Mouse (Mus musculus) heart, embryonic 13.5 days (tissue): ENCODE data around the gene Rpl32. TPM values are rescaled to one million over a fixed set of nuclear protein-coding genes. Genes with fewer than 3 reads are reported as not detected.
"Not testable (repeated sequence)": the region's sequence is repeated elsewhere in the genome, so short reads cannot be mapped to it uniquely, and the experiment has no call there.

Experiments
- ATAC-seq: fragments of 200-750 bp; cut with Nextera tagmentation; 2 replicates; pipeline ENCODE4 v1.8.0; 2017; ENCODE audit warnings: moderate TSS enrichment; ENCODE audit not compliant: insufficient number of reproducible peaks, low FRiP score, low TSS enrichment; ENCODE audit errors: extremely low read depth
- H3K27ac ChIP-seq: fragments of 300-500 bp; sonication (generic); replicated peaks from 2 replicates; pipeline ENCODE4 v1.5.1; 2015; ENCODE audit warnings: moderate library complexity, mild to moderate bottlenecking, inconsistent platforms
- H3K27me3 ChIP-seq: fragments of 300-500 bp; sonication (generic); replicated peaks from 2 replicates; pipeline ENCODE4 v1.6.1; 2015; ENCODE audit warnings: mild to moderate bottlenecking, inconsistent platforms
- H3K36me3 ChIP-seq: fragments of 300-500 bp; sonication (generic); 2 replicates; pipeline ENCODE4 v1.6.1; 2015; ENCODE audit warnings: mild to moderate bottlenecking, inconsistent platforms
- H3K4me1 ChIP-seq: fragments of 300-500 bp; sonication (generic); 2 replicates; pipeline ENCODE4 v1.6.1; 2015; ENCODE audit warnings: inconsistent platforms
- H3K4me2 ChIP-seq: fragments of 300-500 bp; sonication (generic); 2 replicates; pipeline ENCODE4 v1.6.1; 2015; ENCODE audit warnings: inconsistent platforms, mild to moderate bottlenecking, moderate library complexity
- H3K4me3 ChIP-seq: fragments of 300-500 bp; sonication (generic); 2 replicates; pipeline ENCODE4 v1.5.1; 2015; ENCODE audit warnings: moderate library complexity, mild to moderate bottlenecking, inconsistent platforms
- H3K9ac ChIP-seq: fragments of 300-500 bp; sonication (generic); 2 replicates; pipeline ENCODE4 v1.6.1; 2015; ENCODE audit warnings: inconsistent platforms, mild to moderate bottlenecking, moderate library complexity
- H3K9me3 ChIP-seq: fragments of 300-500 bp; sonication (generic); 2 replicates; pipeline ENCODE4 v1.6.1; 2016; ENCODE audit warnings: inconsistent platforms
- WGBS: fragments of 180-500 bp; shearing (Covaris S2); methylation state at CpG from one replicate; pipeline ENCODE4 v1.1.7; 2015; ENCODE audit warnings: mixed read lengths; 5-methylcytosine and 5-hydroxymethylcytosine counted together
- polyA plus RNA-seq: library from polyadenylated mRNA; unstranded; fragments of >200 nt; fragmentation: Nextera tagmentation; extraction: Ambion mirVana; gene quantifications from 2 replicates; pipeline ENCODE4 v1.2.1, GENCODE M21; 2015

The Rpl32 gene
- polyA plus RNA-seq, 1 experiment from 2014 or later: 1,371 TPM

GRCm38 (mm10) chr6:115838745-115839144, 30.2 kb upstream of the Rpl32 start:
- Histone ChIP-seq H3K27ac (no peak overlapping the region), H3K4me1 (peaks cover 14% of the 10 kb centered on the region), H3K9ac (peak overlapping the region; percentile 61), H3K27me3 (no peaks in the 10 kb centered on the region), H3K4me3 (peak overlapping the region; percentile 47), H3K36me3 (peaks cover 27% of the 10 kb centered on the region), H3K9me3 (no peaks in the 10 kb centered on the region), H3K4me2 (peak overlapping the region; percentile 71)
- no peak for ATAC-seq
- WGBS: 66% methylated on average over 5 of the region's 5 CpGs

GRCm38 (mm10) chr6:115838161-115838597, 29.6 kb upstream of the Rpl32 start, which contains the start of gene Efcab12:
Gene Efcab12, minus strand, starts transcription at chr6:115838412.
- 0 out of 2 replicates have a peak within 1 kb of the TSS, but pooled peaks have one; percentile 0 for H3K27ac ChIP-seq
- H3K4me2 ChIP-seq: peak within 1 kb of the TSS; percentile 71
- H3K4me1 ChIP-seq: peaks cover 14% of the 10 kb centered on the region
- WGBS: under 1% methylated on average over 19 of the region's 19 CpGs
- H3K4me3 ChIP-seq: peak within 1 kb of the TSS; percentile 47
- H3K36me3 ChIP-seq: peaks cover 21% of the 10 kb centered on the region
- peak within 1 kb of the TSS; percentile 61 for H3K9ac ChIP-seq
- H3K9me3 ChIP-seq: no peaks in the 10 kb centered on the region
- H3K27me3 ChIP-seq: no peaks in the 10 kb centered on the region
- ATAC-seq: 0 out of 2 replicates have a peak, but pooled peaks have one; percentile 31

- no peak for ATAC-seq
Observed at GRCm38 (mm10) chr6:115833861-115834260, 25.3 kb upstream of the Rpl32 start.

GRCm38 (mm10) chr6:115832152-115832850, 23.8 kb upstream of the Rpl32 start:
- H3K27ac ChIP-seq: no peak overlapping the region
- H3K4me2 ChIP-seq: no peak overlapping the region
- no peaks in the 10 kb centered on the region for H3K27me3 ChIP-seq
- no peaks in the 10 kb centered on the region for H3K9me3 ChIP-seq
- 87% methylated on average over 2 of the region's 2 CpGs for WGBS
- H3K36me3 ChIP-seq: no peaks in the 10 kb centered on the region
- H3K9ac ChIP-seq: no peak overlapping the region
- H3K4me1 ChIP-seq: 0 out of 2 replicates have a peak, but pooled peaks cover under 1% of the 10 kb centered on the region
- ATAC-seq: no peak
- no peak overlapping the region for H3K4me3 ChIP-seq

More at GRCm38 (mm10) chr6:115833861-115834260, 25.3 kb upstream of the Rpl32 start:
- Histone ChIP-seq H3K4me1 (peaks cover 14% of the 10 kb centered on the region), H3K9me3 (no peaks in the 10 kb centered on the region), H3K36me3 (no peaks in the 10 kb centered on the region), H3K4me2 (no peak overlapping the region), H3K27me3 (no peaks in the 10 kb centered on the region), H3K27ac (no peak overlapping the region), H3K9ac (no peak overlapping the region), H3K4me3 (no peak overlapping the region)

GRCm38 (mm10) chr6:115830779-115831601, 22.4 kb upstream of the Rpl32 start:
- H3K4me1 ChIP-seq: no peaks in the 10 kb centered on the region
- H3K27me3 ChIP-seq: no peaks in the 10 kb centered on the region
- no peaks in the 10 kb centered on the region for H3K36me3 ChIP-seq
- no peaks in the 10 kb centered on the region for H3K9me3 ChIP-seq
- H3K4me2 ChIP-seq: no peak overlapping the region
- no peak overlapping the region for H3K27ac ChIP-seq
- no peak for ATAC-seq
- H3K4me3 ChIP-seq: no peak overlapping the region
- H3K9ac ChIP-seq: no peak overlapping the region
- WGBS: 84% methylated on average over 6 of the region's 6 CpGs

GRCm38 (mm10) chr6:115823850-115824464, 15.4 kb upstream of the Rpl32 start:
- H3K27ac ChIP-seq, H3K4me1 ChIP-seq, H3K36me3 ChIP-seq, H3K9me3 ChIP-seq, H3K27me3 ChIP-seq: not testable (repeated sequence)
- Histone ChIP-seq H3K4me3 (peak overlapping the region; percentile 37), H3K4me2 (peak overlapping the region; percentile 62), H3K9ac (peak overlapping the region; percentile 37; the same call in 1 of the 2 replicates)
- ATAC-seq: peak; percentile 76; the same call in 1 of the 2 replicates
- 3% methylated on average over 4 of the region's 11 CpGs for WGBS

- ATAC-seq: no peak
- H3K27me3 ChIP-seq: peaks cover 4% of the 10 kb centered on the region; the same call in 1 of the 2 replicates
- no peak overlapping the region for H3K4me3 ChIP-seq
- 71% methylated on average over 8 of the region's 8 CpGs for WGBS
- 0 out of 2 replicates have a peak, but pooled peaks cover 6% of the 10 kb centered on the region for H3K4me1 ChIP-seq
- no peak overlapping the region for H3K4me2 ChIP-seq
- no peaks in the 10 kb centered on the region for H3K36me3 ChIP-seq
- H3K9ac ChIP-seq: no peak overlapping the region
- no peak overlapping the region for H3K27ac ChIP-seq
- H3K9me3 ChIP-seq: no peaks in the 10 kb centered on the region
Observed at GRCm38 (mm10) chr6:115821216-115821993, 12.9 kb upstream of the Rpl32 start.

GRCm38 (mm10) chr6:115818129-115818528, 9.6 kb upstream of the Rpl32 start:
- Histone ChIP-seq H3K27ac (no peak overlapping the region), H3K9me3 (no peaks in the 10 kb centered on the region), H3K27me3 (peaks cover 4% of the 10 kb centered on the region; the same call in 1 of the 2 replicates), H3K4me1 (peaks cover 11% of the 10 kb centered on the region), H3K9ac (no peak overlapping the region), H3K4me2 (no peak overlapping the region), H3K4me3 (no peak overlapping the region), H3K36me3 (no peaks in the 10 kb centered on the region)
- ATAC-seq: no peak
- WGBS: 64% methylated on average over 2 of the region's 2 CpGs

GRCm38 (mm10) chr6:115815041-115815440, 6.5 kb upstream of the Rpl32 start:
- Histone ChIP-seq H3K4me2 (no peak overlapping the region), H3K36me3 (no peaks in the 10 kb centered on the region), H3K27me3 (no peaks in the 10 kb centered on the region), H3K9ac (no peak overlapping the region), H3K4me3 (no peak overlapping the region), H3K27ac (no peak overlapping the region), H3K9me3 (no peaks in the 10 kb centered on the region), H3K4me1 (peaks cover 11% of the 10 kb centered on the region)
- 66% methylated on average over 4 of the region's 4 CpGs for WGBS
- ATAC-seq: no peak

- 25% methylated on average over 4 of the region's 4 CpGs for WGBS
- Histone ChIP-seq H3K4me1 (peaks cover 11% of the 10 kb centered on the region), H3K27me3 (no peaks in the 10 kb centered on the region), H3K36me3 (no peaks in the 10 kb centered on the region), H3K4me2 (no peak overlapping the region), H3K9me3 (no peaks in the 10 kb centered on the region), H3K27ac (no peak overlapping the region), H3K4me3 (no peak overlapping the region), H3K9ac (peak overlapping the region; percentile 20; the same call in 1 of the 2 replicates)
- ATAC-seq: no peak
Observed at GRCm38 (mm10) chr6:115814104-115814503, 5.6 kb upstream of the Rpl32 start.
